Mouse (Mus musculus): ENCODE measurements around the gene Dgcr8.

Gene Dgcr8

DNA sequence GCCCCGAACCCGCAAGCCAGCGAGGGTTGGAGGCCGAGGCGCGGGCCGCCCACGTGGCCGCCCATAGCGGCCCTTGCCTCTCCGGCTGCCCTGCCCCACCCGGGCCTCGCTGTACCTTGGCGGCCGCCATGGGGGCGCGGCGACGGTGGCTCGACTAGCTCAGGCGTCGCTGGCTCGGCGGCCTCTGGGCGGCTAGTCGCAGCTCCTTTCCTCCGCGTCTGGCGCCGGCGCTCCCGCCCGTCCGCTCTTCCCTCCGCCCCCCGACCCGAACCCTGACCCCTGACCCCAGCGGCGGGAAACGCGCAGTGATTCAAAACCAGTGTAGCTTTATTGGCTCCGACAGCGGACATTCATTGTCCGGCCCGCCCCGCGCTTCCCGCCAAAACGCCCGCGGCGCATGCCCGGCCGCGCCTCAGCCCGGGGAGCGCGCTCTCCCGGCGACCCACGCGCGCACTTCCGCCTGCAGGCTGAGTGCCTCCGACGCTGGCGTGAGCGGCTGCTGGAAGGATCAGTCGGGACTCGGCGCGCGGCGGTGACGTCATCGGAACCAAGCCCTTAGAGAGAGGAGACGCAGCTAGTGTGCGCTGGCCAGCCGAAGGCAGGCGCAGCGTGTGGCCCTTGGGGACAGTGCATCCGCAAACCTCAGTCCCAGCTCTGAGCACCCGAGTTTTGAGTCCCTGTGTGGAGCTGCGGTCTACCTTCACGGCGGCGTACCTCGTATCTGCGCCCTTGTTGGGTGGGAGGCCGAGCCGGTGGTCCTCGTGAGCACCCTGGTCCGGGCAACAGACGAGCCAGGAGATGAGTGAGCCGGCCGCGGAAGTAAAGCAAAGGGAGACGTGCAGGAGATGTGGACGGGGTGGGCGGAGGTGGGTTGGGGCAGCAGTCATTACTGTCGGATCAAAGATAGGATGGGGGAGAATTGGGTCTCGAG, 40.3 kb downstream of the Dgcr8 start, which contains the start of the genes Trmt2a and Ranbp1:
TSS of gene Trmt2a (plus strand) at position 247 of the 931 bp plus-strand sequence.
TSS of gene Ranbp1 (minus strand) at position 300 of the 931 bp plus-strand sequence.
- peak; percentile 98 to 99 for DNase-seq

DNA sequence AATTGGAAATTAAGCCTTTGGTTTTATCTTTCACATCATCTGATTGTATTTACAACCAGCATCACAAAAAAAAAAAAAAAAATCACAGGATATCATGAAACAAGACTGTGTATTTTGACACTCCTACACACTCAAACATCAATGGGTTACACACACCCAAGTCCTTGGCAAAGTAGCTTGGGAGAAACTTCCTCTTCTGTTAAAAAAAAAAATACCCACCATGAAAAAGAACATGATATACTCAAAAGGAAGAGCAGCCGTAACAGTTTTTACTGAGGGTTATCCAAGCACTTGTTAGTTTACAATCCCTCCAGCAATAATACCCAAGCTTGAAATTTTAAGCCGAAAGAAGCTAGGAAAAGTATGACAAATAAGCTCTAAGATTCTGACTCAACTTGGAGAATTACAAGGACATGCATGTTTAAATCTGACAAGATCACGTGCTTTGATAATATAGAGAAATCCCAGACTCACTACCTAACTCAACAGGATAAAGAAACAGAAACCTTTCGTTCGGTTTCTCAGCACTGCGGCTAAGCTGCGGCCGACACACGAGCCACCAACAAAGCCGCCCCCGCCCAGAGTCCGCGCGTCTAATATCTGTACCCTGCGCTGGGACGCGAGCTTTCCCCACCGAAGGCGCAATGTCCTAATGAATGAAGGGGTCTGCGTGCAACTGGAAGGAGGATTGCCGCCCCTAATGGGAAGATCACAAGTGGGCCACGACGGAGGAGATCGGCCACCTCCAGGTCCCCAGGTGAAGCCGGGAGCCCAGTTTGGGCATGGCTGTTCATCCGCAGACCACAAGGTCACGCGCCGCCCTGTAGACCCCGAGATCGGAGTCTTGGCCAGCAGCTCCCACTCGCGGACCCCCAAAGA, 41.3 kb downstream of the Dgcr8 start:
- DNase-seq, result peak in 1 of 2 experiments; percentile 51

DNA sequence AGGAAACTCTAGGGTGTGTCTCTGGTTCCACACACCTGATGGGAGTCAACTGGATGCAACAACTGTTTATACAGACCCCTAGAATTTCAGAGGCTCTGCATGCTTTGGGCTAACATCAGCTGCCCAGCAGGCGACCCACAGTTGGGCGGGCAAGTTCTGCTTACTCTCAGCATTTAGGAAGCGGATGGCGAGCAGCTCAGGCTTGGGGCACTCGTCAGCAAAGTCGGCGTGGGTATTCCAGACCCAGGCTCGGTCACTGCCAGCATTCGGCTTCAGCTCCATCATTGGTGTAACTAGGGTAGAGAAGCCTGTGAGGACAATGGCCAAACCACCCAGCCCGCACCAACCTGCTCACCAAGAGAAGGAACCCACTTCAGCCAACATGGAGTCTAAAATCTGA, 47.5 kb downstream of the Dgcr8 start:
- no peak for DNase-seq

DNA sequence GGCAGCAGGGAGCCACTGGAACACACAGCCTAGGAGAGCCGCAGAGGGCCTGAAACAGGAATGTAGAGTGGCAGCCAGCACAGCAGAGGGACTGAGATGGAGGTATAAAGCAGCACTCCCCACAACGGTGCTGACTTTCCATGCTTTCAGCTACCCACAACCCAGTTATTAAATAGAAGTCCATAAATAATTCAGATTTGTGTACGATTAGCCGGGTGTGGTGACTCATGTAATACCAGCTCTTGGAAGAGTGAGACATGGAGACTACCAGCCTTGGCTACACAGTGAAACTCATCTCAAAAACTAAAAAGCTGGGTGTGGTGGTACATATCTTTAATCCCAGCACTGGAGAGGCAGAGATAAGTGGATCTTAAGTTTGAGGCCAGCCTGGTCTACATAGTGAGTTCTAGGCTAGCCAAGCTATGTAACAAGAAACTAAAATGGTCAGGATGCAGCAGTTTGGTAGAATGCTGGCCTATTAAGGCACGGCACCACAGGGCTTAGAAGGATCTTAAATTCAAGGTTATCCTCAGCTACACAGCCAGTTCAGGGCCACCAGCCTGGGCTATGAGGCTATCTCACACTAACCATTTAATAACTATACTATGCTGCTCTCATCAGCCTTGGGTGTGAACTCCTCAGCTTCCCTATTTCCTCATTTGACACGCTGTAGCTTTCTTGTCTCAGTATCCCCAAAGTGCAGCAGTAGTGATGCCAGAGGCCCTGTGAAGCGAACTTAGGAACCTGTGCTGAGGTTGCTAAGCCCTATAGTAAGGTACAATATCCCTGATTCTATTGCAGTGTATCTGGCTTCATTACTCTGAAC, 52.2 kb downstream of the Dgcr8 start:
- no peak for DNase-seq

DNA sequence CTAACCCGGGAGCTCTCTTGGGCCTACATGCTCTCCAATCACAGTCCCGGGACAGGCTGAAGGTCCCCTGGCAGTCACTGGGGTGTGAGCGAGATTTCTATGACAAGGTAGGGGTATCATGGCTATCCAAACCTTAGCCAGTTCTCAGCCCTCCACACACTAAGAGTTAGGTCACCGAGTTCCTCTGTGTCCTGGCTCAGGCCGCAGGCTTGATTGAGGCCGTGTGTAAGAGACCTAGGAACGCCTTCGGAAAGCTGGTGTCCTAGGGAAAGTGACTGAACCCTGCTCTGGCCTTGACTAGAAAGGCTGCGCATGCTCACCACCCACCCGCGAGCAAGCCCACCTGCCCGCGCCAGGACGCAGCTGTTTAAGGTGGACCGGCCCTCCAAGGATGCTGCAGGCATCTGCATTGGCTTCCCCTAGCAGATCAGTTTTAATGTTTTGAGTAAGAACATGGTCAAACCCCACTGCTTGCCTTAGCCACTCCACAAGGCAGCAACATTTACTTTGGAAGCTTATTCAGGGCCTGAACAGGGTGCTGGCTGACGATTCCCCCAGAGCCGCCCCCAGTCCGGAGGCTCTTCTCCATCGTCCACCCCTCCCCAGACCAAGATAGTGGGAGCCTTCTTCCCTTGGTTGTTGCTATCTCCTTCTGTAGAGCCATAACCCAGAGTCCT, 53.5 kb downstream of the Dgcr8 start:
- peak; percentile 77 to 79 for DNase-seq

DNA sequence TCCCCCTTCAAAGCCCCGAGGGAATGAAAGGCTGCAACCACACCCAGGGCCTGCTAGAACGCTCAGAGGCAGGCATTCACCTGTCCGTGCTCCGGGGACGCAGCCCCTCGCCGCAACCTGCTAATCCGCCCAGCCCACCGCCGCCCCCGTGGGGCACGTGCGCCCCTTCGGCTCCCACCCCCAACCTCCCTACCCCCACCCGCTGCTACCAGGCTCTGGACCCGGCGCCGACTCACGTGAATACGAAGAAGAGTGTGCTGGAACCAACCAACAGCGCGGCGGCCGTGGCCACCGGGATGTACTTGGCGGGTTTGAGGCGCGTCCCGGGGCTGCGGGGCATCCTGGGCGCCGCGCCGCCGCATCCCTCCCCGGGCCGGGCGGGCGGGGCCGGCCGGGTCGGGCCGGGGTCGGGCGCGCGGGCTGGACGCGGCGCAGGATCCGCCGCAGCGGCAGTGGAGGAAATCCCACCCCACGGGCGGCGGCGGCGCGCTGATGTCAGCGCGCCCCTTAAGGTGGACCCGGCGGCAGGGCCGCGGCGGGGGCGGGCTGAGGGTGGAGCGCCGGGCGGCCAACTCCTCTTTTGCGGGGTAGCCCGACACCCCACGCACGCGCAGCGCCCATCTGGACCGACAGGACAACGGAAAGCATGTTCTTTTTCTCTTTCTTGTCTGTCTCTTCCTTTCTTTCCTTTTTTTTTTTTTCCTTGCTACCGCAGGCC, 54.2 kb downstream of the Dgcr8 start, which contains the start of gene Zdhhc8:
TSS of gene Zdhhc8 (minus strand) at position 466 of the 718 bp plus-strand sequence.
- peak; percentile 83 to 86 for DNase-seq

DNA sequence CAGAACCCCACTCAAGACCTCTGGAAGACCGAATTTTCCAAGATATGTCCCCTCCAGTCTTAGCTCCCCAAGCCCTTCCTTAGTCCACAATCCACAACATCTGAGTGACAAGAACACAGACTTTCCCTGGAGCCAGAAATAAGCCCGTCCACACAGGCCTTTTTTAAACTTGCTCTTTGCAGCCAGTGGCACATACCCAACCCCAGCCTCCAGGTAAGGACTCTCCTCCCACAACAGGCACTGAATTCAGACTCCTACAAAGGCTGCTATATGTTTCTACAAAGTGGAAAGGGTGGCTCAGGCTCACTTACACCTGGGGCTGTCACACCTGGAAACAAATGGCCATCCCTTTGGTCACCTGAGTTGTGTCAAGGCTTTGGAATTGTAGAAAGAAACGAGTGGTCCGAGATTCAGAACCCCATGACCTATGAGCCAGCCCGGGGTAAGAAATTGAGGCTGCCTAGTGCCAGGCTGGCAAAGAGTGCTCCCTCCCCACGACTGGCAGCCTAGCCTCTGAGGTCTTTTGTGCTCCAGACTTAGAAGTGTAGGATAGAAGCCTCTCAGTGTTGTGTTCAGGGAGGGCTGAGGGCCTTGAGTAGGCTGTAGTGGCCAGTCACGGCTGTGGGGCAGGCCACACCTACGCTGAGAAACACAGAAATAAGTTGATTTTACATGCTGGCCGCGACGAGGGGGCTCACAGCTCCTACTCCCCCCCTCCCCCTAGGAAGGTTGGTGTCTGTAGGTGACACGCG, 55.0 kb downstream of the Dgcr8 start:
- no peak for DNase-seq

DNA sequence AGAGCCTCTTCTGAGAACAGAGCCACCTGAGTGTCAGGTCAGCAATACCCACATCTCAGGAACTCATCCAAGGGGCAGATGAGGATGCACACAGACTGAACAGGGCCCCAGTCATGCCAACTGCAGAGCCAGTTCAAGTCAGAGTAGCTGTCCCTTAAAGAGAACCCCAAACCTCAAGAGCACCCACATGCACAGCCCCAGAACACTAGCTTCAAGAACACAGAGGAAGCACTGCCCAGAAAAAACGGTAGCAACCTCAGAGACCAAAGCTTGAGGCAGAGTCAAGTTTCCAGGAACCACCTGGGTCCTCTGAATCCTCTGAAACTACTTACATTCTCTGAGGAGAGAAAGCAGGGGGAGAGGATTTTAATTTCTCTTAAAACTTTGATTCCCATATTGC, 55.6 kb downstream of the Dgcr8 start:
- DNase-seq, result no peak

DNA sequence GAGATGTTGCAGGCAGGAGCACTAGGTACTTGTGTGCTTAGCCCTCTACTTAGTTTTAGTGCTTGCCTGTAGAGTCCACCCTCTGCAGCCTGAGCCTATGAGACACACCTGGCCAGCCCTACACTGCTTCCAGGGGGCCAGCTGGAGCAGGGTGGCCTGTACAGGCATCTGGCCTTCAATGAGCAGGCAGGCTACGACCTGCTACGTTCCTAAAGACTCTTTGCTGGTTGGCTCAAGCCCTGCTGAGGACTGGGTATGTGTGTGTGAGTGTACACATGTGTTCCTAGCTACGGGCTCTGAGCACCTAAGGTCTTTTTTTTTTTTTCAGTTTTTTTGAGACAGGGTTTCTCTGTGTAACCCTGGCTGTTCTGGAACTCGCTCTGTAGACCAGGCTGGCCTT, 57.6 kb downstream of the Dgcr8 start:
- DNase-seq, result no peak

DNA sequence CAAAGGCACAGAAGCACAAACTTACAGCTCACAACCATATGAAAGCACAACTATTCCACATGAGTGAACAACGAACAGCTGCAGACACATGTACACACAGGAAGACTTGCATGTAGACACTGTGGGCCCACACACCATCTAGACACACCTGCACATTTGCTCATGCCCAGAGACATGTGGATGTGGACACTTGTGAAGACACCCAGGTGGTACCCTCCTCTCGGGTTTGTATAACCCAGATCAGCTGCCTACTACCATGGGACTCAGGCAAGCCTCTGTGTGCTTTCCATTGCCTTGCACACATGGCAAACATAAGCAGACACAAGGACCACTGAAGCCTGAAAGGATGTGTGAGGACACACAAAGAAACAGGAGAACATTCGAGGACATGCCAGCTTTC, 58.0 kb downstream of the Dgcr8 start:
- no peak for DNase-seq

DNA sequence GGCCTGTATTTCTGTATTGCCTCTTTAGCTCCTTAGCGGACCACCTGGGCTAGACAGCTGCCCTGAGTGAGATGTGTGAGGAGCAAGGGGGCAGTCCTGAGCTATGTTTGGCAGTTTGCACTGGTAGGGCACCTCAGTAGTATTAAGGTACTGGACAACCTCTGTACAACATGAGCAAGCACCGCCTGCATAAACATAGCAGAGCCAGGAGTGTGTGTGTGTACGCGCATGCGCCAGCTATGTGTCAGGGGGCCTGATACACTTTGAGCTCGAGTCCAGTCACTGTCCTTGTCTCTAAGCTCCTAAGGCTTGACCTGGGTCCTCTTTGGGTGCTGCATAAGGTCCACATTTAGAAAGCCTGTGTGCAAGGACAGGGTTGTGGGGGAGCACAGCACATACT, 58.4 kb downstream of the Dgcr8 start:
- DNase-seq, result no peak

DNA sequence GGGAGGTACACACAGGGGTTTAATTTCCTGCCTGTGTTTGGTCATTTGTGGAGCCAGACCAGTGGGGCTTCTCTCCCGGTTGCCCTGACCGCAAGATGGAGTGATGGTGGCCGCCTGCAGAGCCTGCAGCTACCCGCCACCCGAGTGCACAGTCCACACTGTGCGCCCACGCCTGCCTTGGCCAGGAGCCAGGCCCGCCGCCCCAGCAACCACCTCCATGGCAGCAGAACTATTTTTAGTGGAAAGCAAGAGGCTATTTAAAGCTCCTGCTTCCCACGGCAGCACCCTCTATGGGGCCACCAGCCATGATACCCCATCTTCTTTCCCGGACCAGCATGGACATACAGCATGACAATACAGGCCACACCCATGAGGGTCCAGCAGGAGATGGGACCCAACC, 59.4 kb downstream of the Dgcr8 start:
- peak; percentile 70 to 80 for DNase-seq

DNA sequence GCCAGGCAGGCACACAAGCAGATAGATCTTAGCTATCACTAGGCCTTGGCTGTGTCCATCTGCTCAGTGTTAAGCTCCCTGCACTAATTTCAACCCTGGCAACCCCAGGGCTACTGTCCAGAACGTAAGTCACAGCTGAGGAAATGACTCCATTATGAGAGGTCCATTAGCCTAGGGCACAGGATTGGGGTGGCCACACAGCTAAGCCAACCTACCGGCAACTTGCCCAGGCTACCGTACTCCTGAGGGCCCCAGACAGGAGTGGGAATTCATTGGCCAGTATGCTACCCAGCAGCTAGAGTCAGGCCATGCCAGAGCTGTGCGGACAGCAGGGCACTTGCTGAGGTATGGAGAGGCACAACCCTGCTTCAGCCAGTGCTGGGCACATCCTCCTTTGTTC, 60.2 kb downstream of the Dgcr8 start:
- peak; percentile 80 to 84 for DNase-seq

DNA sequence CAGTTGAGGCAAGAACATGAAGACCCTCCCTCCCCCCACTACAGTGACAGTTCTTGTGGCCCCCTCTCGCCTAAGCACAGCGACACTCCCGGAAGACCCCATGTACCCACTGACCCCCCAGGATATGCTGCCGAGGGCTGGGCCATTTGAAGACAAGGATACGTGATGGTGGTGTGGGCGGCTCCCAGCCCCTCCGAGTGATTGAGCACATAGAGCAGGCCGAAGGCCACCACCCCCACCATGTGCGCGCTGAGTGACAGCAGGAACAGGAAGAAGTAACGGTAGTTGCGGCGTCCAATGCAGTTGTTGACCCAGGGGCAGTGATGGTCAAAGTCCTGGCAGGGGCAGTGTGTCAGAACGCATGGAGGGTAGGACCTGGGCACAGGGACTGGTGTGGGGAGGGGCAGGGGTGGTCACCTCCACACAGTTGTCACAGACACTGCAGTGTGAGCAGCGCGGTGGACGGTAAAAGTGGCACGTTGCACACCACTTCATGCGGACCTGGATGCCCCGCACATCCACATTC, 61.1 kb downstream of the Dgcr8 start:
- DNase-seq, result peak in 1 of 2 experiments; percentile 13

DNA sequence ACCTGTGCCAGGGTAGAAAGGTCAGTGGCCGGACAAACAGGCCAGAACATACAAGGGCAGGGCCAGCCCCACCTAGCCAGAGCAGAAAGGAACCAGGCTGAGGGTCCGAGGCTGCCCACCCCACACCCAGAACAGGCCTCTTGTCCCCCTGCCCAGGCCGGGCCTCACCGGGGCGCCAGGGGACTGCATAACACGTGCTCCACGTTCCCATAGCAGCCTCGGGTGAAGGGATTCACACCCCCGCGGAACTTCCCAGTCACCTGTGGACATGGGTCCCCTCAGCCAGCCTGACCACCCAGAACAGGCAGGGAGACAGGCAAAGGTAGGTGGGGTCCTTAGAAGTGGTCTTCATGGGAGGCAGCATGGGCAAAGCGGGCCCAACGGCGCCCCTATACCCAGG, 61.9 kb downstream of the Dgcr8 start:
- peak in 1 of 2 experiments; percentile 11 for DNase-seq

DNA sequence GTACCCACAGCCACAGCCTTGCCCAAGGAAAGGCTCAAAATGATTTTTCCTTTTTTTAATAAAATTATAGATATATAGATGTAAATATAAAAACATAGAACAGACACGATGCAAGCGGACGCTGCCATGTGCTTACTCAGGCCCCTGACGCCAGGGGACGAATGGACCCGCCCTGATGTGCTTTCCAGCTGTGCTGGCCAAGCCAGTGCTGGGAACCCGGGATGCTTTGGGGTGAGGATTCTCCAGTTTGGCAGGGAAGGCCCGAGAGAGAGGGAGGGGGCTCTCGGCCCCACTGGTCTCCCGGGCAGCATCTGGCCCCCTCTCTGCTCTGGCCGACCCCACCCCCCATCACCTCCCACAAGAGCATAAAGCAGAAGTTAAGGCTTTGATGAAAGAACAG, 66.9 kb downstream of the Dgcr8 start:
- peak in 1 of 2 experiments; percentile 4 for DNase-seq

DNA sequence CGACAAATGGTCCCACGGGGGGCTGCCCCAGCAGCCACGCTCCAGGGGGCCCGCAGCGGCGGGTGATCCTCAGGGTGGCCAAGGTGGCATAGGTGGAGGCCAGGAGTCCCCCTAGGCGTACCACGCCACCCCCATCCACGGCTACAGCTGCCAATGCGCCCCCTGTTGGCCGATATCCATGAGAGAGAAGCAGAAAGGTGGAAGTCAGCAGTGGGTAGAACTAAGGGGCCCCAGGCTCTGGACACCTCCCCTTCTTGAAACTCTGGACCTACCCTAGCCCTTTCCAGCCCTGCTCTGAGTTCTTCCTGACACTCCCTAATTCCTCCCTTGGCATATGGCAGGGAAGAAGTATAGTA, 67.5 kb downstream of the Dgcr8 start:
- DNase-seq, result peak in 1 of 2 experiments; percentile 45

DNA sequence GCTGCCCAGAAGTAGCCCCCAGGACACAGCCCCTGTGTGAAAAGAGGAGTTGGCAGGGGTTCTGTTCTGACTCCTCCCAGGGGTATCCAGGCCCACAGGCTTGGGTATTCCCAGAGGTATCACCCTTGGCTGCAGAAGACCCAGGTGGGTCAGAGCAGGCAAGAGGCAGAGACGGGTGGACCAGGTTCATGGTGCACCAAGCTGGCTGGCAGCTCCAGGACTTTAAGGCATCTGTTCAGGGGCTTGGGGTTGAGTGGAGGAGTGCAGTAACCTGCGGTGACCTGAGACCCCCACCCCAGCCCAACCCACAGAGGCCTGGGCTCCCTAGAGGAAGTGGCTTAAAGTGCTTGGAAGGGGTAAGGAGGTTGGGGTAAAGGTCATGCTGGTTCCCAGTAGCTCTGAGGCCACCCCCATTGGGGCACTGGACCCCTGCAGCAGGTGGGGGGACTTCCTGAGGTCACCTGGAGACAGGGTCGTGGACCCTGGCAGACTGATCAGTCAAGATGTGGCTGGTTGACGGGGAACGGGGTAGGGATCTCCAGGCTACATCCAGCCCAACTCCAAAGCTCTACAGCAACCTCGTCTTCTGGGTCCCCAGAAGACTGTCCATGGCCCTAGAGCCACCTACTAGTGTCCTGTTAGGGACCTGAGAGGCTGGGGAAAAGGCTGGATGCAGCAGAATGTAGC, 68.0 kb downstream of the Dgcr8 start:
- DNase-seq, result peak in 1 of 2 experiments; percentile 4

DNA sequence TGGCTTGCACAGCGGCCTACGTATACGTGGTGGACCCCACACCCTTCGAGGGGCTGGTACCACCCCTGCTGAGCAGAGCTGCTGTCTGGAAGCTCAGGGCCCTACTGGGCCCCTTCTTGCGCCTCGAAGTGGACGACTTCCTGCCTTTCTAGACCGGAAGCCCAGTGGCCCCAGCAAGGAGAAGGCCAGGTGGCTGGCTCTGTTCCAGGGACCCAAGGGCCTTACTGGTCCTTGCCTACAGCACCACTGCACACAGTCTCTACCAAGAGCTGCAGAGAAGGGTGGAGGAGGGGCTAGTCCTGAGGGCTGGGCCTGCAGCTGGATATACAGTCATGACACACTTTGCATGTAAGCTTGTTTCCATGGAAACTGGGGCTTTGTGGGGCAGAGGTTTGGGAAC, 69.0 kb downstream of the Dgcr8 start:
- peak in 1 of 2 experiments; percentile 43 for DNase-seq

Data from cerebellum, postnatal 14 days (tissue).